ENCODE assay signal across 15 mouse cellular contexts in the genomic region with DNA sequence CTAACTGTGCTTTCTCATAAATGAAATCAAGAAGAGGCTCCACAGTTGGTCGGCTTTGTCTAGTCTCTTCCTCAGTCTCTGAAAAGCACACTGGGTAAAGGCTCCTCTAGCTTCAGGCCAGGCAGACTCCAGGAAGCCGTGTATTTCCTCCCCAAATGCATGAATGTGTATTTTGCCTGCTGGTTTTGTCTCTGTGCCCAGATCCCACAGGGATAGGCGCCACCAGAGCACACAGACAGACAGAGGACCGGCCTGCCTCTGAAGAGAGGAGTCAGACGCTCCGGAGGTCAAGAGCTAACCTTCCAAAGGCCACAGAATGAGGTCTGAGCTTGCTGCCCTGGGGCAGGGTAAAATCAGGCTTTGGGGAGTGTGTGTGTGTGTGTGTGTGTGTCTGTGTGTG. TPM values are rescaled to one million over a fixed set of nuclear protein-coding genes. Genes with fewer than 3 reads are reported as not detected.
DNase-seq lines count a peak whose midpoint lies in the region; ATAC-seq and TF ChIP-seq lines count a peak whose summit lies in the region.
"Had no signal": no experiment of that assay in that cellular context is flagged by ENCODE, and none has a peak within 500 bp of the region (broad histone marks: within the 10 kb centered on the region; RNA-seq: fewer than 3 reads in every experiment).

No protein-coding gene starts in this region.

- no peak overlapping the region for H3K4me2 ChIP-seq in hindbrain, embryonic 15.5 days
- no peak overlapping the region for H3K4me2 ChIP-seq in hindbrain, embryonic 13.5 days
- H3K4me2 ChIP-seq in lung, embryonic 16.5 days (ENCODE audit: low read depth, low read length): no peak overlapping the region
- no peak overlapping the region for H3K4me2 ChIP-seq in intestine, postnatal 0 days (replicated peaks; ENCODE audit: low read depth)
- H3K4me2 ChIP-seq: stomach, embryonic 15.5 days had no signal

- no peak for DNase-seq in lung, adult 2 months
- DNase-seq in adipocyte (ENCODE audit: low spot score): peak; percentile 47
- DNase-seq in right cerebral cortex, postnatal 36 days (ENCODE audit: low spot score in 2 of 2): no peak
- DNase-seq in ovary, postnatal 36 days (ENCODE audit: low spot score): no peak
- DNase-seq: adrenal gland, postnatal 10 days; gastrocnemius, postnatal 14 days had no signal

- H3K9ac ChIP-seq in hindbrain, embryonic 15.5 days: no peak overlapping the region
- no peak overlapping the region for H3K9ac ChIP-seq in hindbrain, embryonic 13.5 days
- no peak overlapping the region for H3K9ac ChIP-seq in lung, embryonic 16.5 days (ENCODE audit: low read length)
- no peak overlapping the region for H3K9ac ChIP-seq in intestine, postnatal 0 days (ENCODE audit: low read depth, low read length)
- H3K9ac ChIP-seq: limb, embryonic 13.5 days; stomach, embryonic 15.5 days had no signal

- H3K9me3 ChIP-seq in hindbrain, embryonic 15.5 days: no peaks in the 10 kb centered on the region
- no peaks in the 10 kb centered on the region for H3K9me3 ChIP-seq in hindbrain, embryonic 13.5 days
- no peaks in the 10 kb centered on the region for H3K9me3 ChIP-seq in lung, embryonic 16.5 days (ENCODE audit: control insufficient read depth, low read length)
- H3K9me3 ChIP-seq in intestine, postnatal 0 days (ENCODE audit: control insufficient read depth): no peaks in the 10 kb centered on the region
- H3K9me3 ChIP-seq: limb, embryonic 13.5 days; stomach, embryonic 15.5 days had no signal

- H3K4me3 ChIP-seq in hindbrain, embryonic 15.5 days: no peak overlapping the region
- H3K4me3 ChIP-seq in hindbrain, embryonic 13.5 days: no peak overlapping the region
- no peak overlapping the region for H3K4me3 ChIP-seq in lung, embryonic 16.5 days (ENCODE audit: low read length)
- H3K4me3 ChIP-seq in lung, adult 2 months (replicated peaks; ENCODE audit: extremely low read depth, low read depth, low read length): no peak overlapping the region
- no peak overlapping the region for H3K4me3 ChIP-seq in intestine, postnatal 0 days (ENCODE audit: low read depth, low read length)
- H3K4me3 ChIP-seq: limb, embryonic 13.5 days; stomach, embryonic 15.5 days had no signal

- H3K36me3 ChIP-seq in hindbrain, embryonic 15.5 days: no peaks in the 10 kb centered on the region
- H3K36me3 ChIP-seq in hindbrain, embryonic 13.5 days: no peaks in the 10 kb centered on the region
- H3K36me3 ChIP-seq in lung, embryonic 16.5 days (ENCODE audit: control insufficient read depth, insufficient read depth, low read length): no peaks in the 10 kb centered on the region
- no peaks in the 10 kb centered on the region for H3K36me3 ChIP-seq in intestine, postnatal 0 days (ENCODE audit: control insufficient read depth, insufficient read depth)
- H3K36me3 ChIP-seq: limb, embryonic 13.5 days; stomach, embryonic 15.5 days had no signal

- no peak for TF ChIP-seq CTCF in lung, adult 2 months (IDR thresholded peaks at IDR 0.05; ENCODE audit: insufficient read depth, low read length)
- TF ChIP-seq CTCF in intestine, postnatal 0 days (IDR thresholded peaks at IDR 0.05; ENCODE audit: low read depth): no peak

- 21% methylated on average over 6 of the region's 6 CpGs for WGBS in hindbrain, embryonic 15.5 days
- WGBS in hindbrain, embryonic 13.5 days: 36% methylated on average over 6 of the region's 6 CpGs
- WGBS in lung, embryonic 16.5 days: 21% methylated on average over 6 of the region's 6 CpGs
- 15% methylated on average over 6 of the region's 6 CpGs for WGBS in lung, adult 2 months
- 36% methylated on average over 6 of the region's 6 CpGs for WGBS in intestine, postnatal 0 days

- no peak overlapping the region for H3K27ac ChIP-seq in hindbrain, embryonic 15.5 days (replicated peaks)
- H3K27ac ChIP-seq in hindbrain, embryonic 13.5 days: no peak overlapping the region
- H3K27ac ChIP-seq in lung, embryonic 16.5 days (ENCODE audit: low read length): no peak overlapping the region
- H3K27ac ChIP-seq in intestine, postnatal 0 days (ENCODE audit: low read depth, low read length): peak overlapping the region; percentile 28; the same call in 1 of the 2 replicates
- H3K27ac ChIP-seq: limb, embryonic 13.5 days had no signal

- ATAC-seq in hindbrain, embryonic 15.5 days (ENCODE audit: low FRiP score, low read depth): peak; percentile 51
- no peak for ATAC-seq in hindbrain, embryonic 13.5 days (ENCODE audit: low FRiP score)
- peak; percentile 47; the same call in 1 of the 2 replicates for ATAC-seq in lung, embryonic 16.5 days (ENCODE audit: low read depth)
- ATAC-seq in intestine, postnatal 0 days: no peak

- no peak for TF ChIP-seq POLR2A in lung, adult 2 months (IDR thresholded peaks at IDR 0.05; ENCODE audit: borderline replicate concordance, extremely low read depth, low read depth, low read length)

- no peaks in the 10 kb centered on the region for H3K27me3 ChIP-seq in hindbrain, embryonic 15.5 days
- H3K27me3 ChIP-seq in hindbrain, embryonic 13.5 days: 0 out of 2 replicates have a peak, but pooled peaks cover 3% of the 10 kb centered on the region
- H3K27me3 ChIP-seq in lung, embryonic 16.5 days (ENCODE audit: control insufficient read depth, insufficient read depth, low read depth, low read length): no peaks in the 10 kb centered on the region
- H3K27me3 ChIP-seq in intestine, postnatal 0 days (replicated peaks; ENCODE audit: control insufficient read depth, insufficient read depth, low read length): no peaks in the 10 kb centered on the region
- H3K27me3 ChIP-seq: CH12.LX; stomach, embryonic 15.5 days had no signal

- H3K4me1 ChIP-seq in hindbrain, embryonic 15.5 days (replicated peaks): no peaks in the 10 kb centered on the region; the same call in 1 of the 2 replicates
- H3K4me1 ChIP-seq in hindbrain, embryonic 13.5 days (replicated peaks): peaks cover 16% of the 10 kb centered on the region
- no peaks in the 10 kb centered on the region for H3K4me1 ChIP-seq in lung, embryonic 16.5 days (replicated peaks; ENCODE audit: control insufficient read depth, insufficient read depth, low read length)
- H3K4me1 ChIP-seq in lung, adult 2 months (ENCODE audit: control insufficient read depth, insufficient read depth, low read length): no peaks in the 10 kb centered on the region; the same call in 1 of the 2 replicates
- no peaks in the 10 kb centered on the region for H3K4me1 ChIP-seq in intestine, postnatal 0 days (replicated peaks; ENCODE audit: control insufficient read depth, insufficient read depth, low read length)
- H3K4me1 ChIP-seq: stomach, embryonic 15.5 days had no signal

RNA-seq across cellular contexts. Expression of a gene that starts 18.4 kb away (rescaled TPM):
- not detected in 2 replicates for polyA plus RNA-seq in hindbrain, embryonic 15.5 days (2015; fragmentation: Nextera tagmentation; extraction: Ambion mirVana)
- polyA plus RNA-seq in hindbrain, embryonic 13.5 days (2015; fragmentation: Nextera tagmentation; extraction: Ambion mirVana): not detected in 2 replicates
- polyA plus RNA-seq in lung, embryonic 16.5 days (2015; fragmentation: Nextera tagmentation; extraction: Ambion mirVana): not detected in 2 replicates
- polyA plus RNA-seq in lung, adult 2 months (2012; rRNA removed): 0.67 and 0.88 TPM in 2 replicates
- not detected in 2 replicates for polyA plus RNA-seq in intestine, postnatal 0 days (2015; fragmentation: Nextera tagmentation; extraction: Ambion mirVana)
- polyA plus RNA-seq: forebrain, embryonic 11.5 days; heart, postnatal 0 days; limb, embryonic 13.5 days; stomach, embryonic 15.5 days had no signal

RNA-seq across cellular contexts. Expression of a gene that starts 21.6 kb away (rescaled TPM):
- polyA plus RNA-seq in hindbrain, embryonic 15.5 days (2015; fragmentation: Nextera tagmentation; extraction: Ambion mirVana): 2.0 and 2.4 TPM in 2 replicates
- 2.2 TPM in 2 replicates for polyA plus RNA-seq in hindbrain, embryonic 13.5 days (2015; fragmentation: Nextera tagmentation; extraction: Ambion mirVana)
- polyA plus RNA-seq in lung, embryonic 16.5 days (2015; fragmentation: Nextera tagmentation; extraction: Ambion mirVana): 0.79 and 0.88 TPM in 2 replicates
- polyA plus RNA-seq in lung, adult 2 months (2012; rRNA removed): 6.4 and 7.9 TPM in 2 replicates
- 8.5 and 9.6 TPM in 2 replicates for polyA plus RNA-seq in intestine, postnatal 0 days (2015; fragmentation: Nextera tagmentation; extraction: Ambion mirVana)

RNA-seq across cellular contexts. Expression of a gene that starts 48.0 kb away (rescaled TPM):
- 5.2 and 5.5 TPM in 2 replicates for polyA plus RNA-seq in hindbrain, embryonic 15.5 days (2015; fragmentation: Nextera tagmentation; extraction: Ambion mirVana)
- polyA plus RNA-seq in hindbrain, embryonic 13.5 days (2015; fragmentation: Nextera tagmentation; extraction: Ambion mirVana): 4.7 and 5.5 TPM in 2 replicates
- 19.4 and 22.9 TPM in 2 replicates for polyA plus RNA-seq in lung, embryonic 16.5 days (2015; fragmentation: Nextera tagmentation; extraction: Ambion mirVana)
- 64.7 and 69.8 TPM in 2 replicates for polyA plus RNA-seq in lung, adult 2 months (2012; rRNA removed)
- polyA plus RNA-seq in intestine, postnatal 0 days (2015; fragmentation: Nextera tagmentation; extraction: Ambion mirVana): 9.3 and 10.6 TPM in 2 replicates
- polyA plus RNA-seq: heart, postnatal 0 days had no signal

Comparison
In these comparisons a context has a peak if more than half of its experiments do, and no peak if none do; other contexts are left out.
1. ATAC-seq: peak in hindbrain, embryonic 15.5 days (single experiment) and lung, embryonic 16.5 days (single experiment); none in hindbrain, embryonic 13.5 days (single experiment) and intestine, postnatal 0 days (single experiment).